Mouse (Mus musculus) neural tube, embryonic 15.5 days (tissue): ENCODE measurements around the gene Gm15023. TPM values are rescaled to one million over a fixed set of nuclear protein-coding genes. Genes with fewer than 3 reads are reported as not detected.
A peak's percentile ranks its signal among the peaks of the same experiment; 100 is the strongest.
"Not testable (repeated sequence)": the region's sequence is repeated elsewhere in the genome, so short reads cannot be mapped to it uniquely, and the experiment has no call there.

ENCODE experiments used
- ATAC-seq: fragments of 200-750 bp; cut with Nextera tagmentation; 2 replicates; pipeline ENCODE4 v1.8.0; 2017; ENCODE audit warnings: mild to moderate bottlenecking, moderate TSS enrichment, moderate library complexity; ENCODE audit not compliant: low FRiP score
- H3K27ac ChIP-seq: fragments of 300-500 bp; sonication (generic); replicated peaks from 2 replicates; pipeline ENCODE4 v1.5.1; 2015; ENCODE audit warnings: mild to moderate bottlenecking, inconsistent platforms
- H3K27me3 ChIP-seq: fragments of 300-500 bp; sonication (generic); replicated peaks from 2 replicates; pipeline ENCODE4 v1.6.1; 2015; ENCODE audit warnings: inconsistent platforms
- H3K36me3 ChIP-seq: fragments of 300-500 bp; sonication (generic); 2 replicates; pipeline ENCODE4 v1.6.1; 2015; ENCODE audit warnings: inconsistent platforms
- H3K4me1 ChIP-seq: fragments of 300-500 bp; sonication (generic); 2 replicates; pipeline ENCODE4 v1.6.1; 2015; ENCODE audit warnings: inconsistent platforms
- H3K4me2 ChIP-seq: fragments of 300-500 bp; sonication (generic); 2 replicates; pipeline ENCODE4 v1.6.1; 2015; ENCODE audit warnings: inconsistent platforms, mild to moderate bottlenecking, moderate library complexity
- H3K4me3 ChIP-seq: fragments of 300-500 bp; sonication (generic); replicated peaks from 2 replicates; pipeline ENCODE4 v1.5.1; 2015; ENCODE audit warnings: mild to moderate bottlenecking, inconsistent platforms
- H3K9ac ChIP-seq: fragments of 300-500 bp; sonication (generic); replicated peaks from 2 replicates; pipeline ENCODE4 v1.6.1; 2015; ENCODE audit warnings: mild to moderate bottlenecking, inconsistent platforms
- H3K9me3 ChIP-seq: fragments of 300-500 bp; sonication (generic); replicated peaks from 2 replicates; pipeline ENCODE4 v1.6.1; 2016; ENCODE audit warnings: inconsistent platforms
- WGBS: fragments of 180-500 bp; shearing (Covaris S2); methylation state at CpG from one replicate; pipeline ENCODE4 v1.1.7; 2015; ENCODE audit warnings: mixed read lengths; 5-methylcytosine and 5-hydroxymethylcytosine counted together
- polyA plus RNA-seq: library from polyadenylated mRNA; unstranded; fragments of >200 nt; fragmentation: Nextera tagmentation; extraction: Ambion mirVana; gene quantifications from 2 replicates; pipeline ENCODE4 v1.2.1, GENCODE M21; 2015

Gene Gm15023
- not detected in 2 replicates for polyA plus RNA-seq

DNA sequence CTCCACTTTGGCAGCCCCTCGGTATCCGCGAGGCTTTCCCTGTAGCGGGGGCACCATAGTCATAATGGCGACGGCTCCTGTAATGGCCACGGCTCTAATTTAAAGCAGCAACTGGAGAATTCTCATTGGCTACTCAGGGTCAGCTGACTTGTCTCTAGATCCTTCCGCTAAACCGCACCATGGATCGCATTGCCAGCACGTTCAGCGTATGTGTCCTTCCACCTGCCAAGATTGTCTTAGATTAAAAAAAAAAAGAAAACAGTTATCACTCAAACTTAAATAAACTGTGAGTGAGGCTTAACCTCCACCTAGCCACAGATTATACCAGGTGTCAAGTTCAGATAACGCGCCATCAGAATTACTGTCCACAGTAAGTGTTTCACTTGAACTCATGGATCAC is at the start of gene Gm15023:
TSS of gene Gm15023 (minus strand) at position 101 of the 400 bp plus-strand sequence.
- H3K4me3 ChIP-seq, ATAC-seq, H3K4me1 ChIP-seq, H3K9ac ChIP-seq, H3K4me2 ChIP-seq, H3K9me3 ChIP-seq, H3K27ac ChIP-seq, H3K27me3 ChIP-seq, H3K36me3 ChIP-seq: not testable (repeated sequence)
- 98% methylated on average over 5 of the region's 14 CpGs for WGBS

DNA sequence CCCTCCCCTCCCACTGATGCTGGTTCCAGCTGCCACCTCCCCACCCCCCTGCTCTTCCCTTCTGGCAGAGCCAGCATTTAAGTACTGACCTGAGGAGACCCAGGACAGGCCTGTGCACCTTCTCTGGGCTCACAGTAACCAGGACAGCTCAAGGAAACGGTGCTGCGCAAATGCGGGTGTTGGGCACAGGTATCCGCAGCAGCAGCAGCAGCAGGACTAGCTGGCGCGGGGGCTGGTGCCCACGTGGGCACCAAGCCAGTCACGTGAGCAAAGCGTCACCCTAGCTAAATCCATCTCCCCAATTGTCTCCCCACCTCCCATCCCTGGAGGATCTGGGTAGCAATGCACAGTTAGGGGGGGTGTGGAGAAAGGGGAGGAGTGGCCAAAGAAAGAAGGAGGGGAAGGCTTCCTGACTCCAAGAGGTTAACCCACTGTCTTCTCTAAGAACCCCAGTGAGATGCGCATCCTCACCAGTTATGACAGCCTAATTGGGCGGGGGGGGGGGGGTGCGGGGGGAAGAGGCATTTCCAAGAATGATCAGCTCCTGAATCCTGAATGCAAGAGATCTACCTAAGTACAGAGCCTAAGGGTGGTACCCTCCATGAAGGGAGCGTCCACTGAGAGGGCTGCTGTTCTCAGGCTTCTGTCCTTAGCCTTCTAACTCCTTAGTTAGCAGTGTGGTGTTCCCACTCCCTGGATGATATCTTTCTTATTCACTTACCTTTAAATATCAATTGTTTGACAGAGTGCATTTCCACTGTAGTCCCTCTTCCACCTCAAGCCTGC is 33.2 kb upstream of the Gm15023 start, which contains the start of gene Tceal6:
TSS of gene Tceal6 (minus strand) at position 252 of the 786 bp plus-strand sequence.
- Histone ChIP-seq H3K4me1 (no peaks in the 10 kb centered on the region), H3K9me3 (no peaks in the 10 kb centered on the region), H3K27ac (peak within 1 kb of the TSS; percentile 60), H3K4me3 (peak within 1 kb of the TSS; percentile 48), H3K9ac (peak within 1 kb of the TSS; percentile 47), H3K27me3 (no peaks in the 10 kb centered on the region), H3K4me2 (peak within 1 kb of the TSS; percentile 56), H3K36me3 (no peaks in the 10 kb centered on the region)
- 23% methylated on average over 13 of the region's 13 CpGs for WGBS
- ATAC-seq, result peak; percentile 96

DNA sequence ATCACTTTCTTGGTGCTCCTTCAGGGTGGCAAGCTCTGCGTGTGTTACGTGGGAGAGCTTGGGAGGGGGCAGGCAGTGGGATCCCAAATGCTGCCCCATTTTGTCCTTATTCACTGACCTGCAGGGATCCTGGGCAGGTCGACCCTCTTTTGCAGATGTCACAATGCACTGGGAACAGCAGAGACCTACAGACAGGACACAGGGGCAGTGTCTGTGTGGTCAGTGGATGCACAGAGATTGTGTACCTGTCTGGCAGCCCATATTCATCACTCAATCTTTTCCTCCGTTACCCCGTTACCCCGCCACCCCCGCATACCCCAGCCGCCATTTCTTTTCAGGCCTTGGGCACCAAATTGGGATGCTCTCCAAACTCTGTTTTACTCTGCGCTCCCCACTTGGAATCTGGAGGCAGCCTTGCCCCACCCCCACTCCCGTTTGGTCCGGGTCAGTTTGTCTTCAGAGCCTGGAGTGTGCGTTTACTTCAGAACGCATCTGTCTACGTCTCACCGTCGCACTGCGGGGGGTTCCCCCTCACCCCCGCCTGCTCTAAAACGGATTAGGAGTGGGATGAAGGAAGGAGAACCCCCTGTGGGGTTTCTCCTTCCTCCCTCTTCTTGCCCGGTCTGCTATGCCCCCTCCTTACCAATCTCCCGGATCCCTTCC is 32.5 kb upstream of the Gm15023 start:
- peak overlapping the region; percentile 47 for H3K9ac ChIP-seq
- peak; percentile 83 for ATAC-seq
- H3K9me3 ChIP-seq, H3K4me1 ChIP-seq, H3K27me3 ChIP-seq, H3K36me3 ChIP-seq: not testable (repeated sequence)
- H3K4me3 ChIP-seq, result peak overlapping the region; percentile 48
- H3K27ac ChIP-seq, result peak overlapping the region; percentile 60; the same call in 1 of the 2 replicates
- H3K4me2 ChIP-seq, result peak overlapping the region; percentile 56
- WGBS, result 25% methylated on average over 21 of the region's 21 CpGs

DNA sequence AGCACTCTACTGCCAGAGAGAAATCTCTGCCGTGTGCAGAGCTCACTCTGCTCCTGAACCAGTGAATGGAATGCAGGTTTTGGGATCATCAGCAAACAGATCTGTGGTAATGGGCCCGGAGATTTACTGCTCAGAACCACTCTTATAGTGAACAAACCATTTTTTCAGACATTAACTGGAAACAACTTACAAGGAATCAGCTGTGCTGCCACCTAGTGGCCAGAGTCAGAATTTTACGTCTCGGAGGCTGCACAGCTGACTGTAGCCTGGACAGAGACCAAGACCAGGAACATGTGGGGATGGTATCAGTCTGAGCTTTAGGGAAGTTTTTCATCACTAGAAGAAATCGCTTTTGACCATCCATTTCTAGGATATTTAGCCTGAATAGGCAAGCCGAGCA is 12.5 kb upstream of the Gm15023 start:
- WGBS, result no CpG with 5 or more reads among the region's 6 CpGs

DNA sequence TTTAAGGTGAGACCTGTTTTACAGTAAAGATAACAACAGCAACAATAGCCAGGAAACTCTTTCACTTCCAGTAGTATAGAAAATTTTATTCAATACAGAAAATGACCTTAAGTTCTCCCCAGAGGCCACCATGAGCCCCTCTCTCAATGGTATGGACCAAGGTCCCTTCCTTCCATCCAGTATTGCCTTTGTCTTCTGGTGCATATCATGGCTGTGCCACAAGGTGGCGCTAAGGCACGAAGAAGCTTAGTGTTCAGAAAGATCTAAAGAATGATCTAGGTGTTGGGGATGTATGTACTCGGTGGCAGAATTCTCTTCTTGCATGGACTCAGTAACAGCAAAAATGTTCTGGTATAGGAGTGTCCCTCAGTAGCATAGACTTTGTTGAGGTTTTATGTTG is 11.2 kb upstream of the Gm15023 start:
- H3K27ac ChIP-seq, H3K27me3 ChIP-seq, H3K9me3 ChIP-seq, H3K9ac ChIP-seq, H3K4me1 ChIP-seq, H3K36me3 ChIP-seq, H3K4me2 ChIP-seq, ATAC-seq, H3K4me3 ChIP-seq: not testable (repeated sequence)
- no CpG with 5 or more reads among the region's 3 CpGs for WGBS

More for the DNA sequence above, 12.5 kb upstream of the Gm15023 start:
- not testable (repeated sequence) for H3K9me3 ChIP-seq, H3K36me3 ChIP-seq, H3K4me2 ChIP-seq, H3K27ac ChIP-seq, H3K9ac ChIP-seq, H3K27me3 ChIP-seq, ATAC-seq, H3K4me3 ChIP-seq, H3K4me1 ChIP-seq

Other genes with a start within 250 kb of the Gm15023 start
- gene Nxf2, start 212.9 kb downstream of the Gm15023 start, polyA plus RNA-seq, result 0.19 and 0.36 TPM in 2 replicates
- gene Zmat1, start 168.4 kb downstream of the Gm15023 start, polyA plus RNA-seq, result 9.7 and 9.9 TPM in 2 replicates
- gene Tceal6, start 33.1 kb upstream of the Gm15023 start, polyA plus RNA-seq, result 48.0 and 54.4 TPM in 2 replicates
- gene Pramel3, start 124.7 kb upstream of the Gm15023 start, polyA plus RNA-seq, result not detected in 2 replicates
- not detected in 2 replicates for gene Gm5128, start 195.7 kb upstream of the Gm15023 start, polyA plus RNA-seq